Mouse (Mus musculus): ENCODE measurements around the gene Shroom3.

DNA sequence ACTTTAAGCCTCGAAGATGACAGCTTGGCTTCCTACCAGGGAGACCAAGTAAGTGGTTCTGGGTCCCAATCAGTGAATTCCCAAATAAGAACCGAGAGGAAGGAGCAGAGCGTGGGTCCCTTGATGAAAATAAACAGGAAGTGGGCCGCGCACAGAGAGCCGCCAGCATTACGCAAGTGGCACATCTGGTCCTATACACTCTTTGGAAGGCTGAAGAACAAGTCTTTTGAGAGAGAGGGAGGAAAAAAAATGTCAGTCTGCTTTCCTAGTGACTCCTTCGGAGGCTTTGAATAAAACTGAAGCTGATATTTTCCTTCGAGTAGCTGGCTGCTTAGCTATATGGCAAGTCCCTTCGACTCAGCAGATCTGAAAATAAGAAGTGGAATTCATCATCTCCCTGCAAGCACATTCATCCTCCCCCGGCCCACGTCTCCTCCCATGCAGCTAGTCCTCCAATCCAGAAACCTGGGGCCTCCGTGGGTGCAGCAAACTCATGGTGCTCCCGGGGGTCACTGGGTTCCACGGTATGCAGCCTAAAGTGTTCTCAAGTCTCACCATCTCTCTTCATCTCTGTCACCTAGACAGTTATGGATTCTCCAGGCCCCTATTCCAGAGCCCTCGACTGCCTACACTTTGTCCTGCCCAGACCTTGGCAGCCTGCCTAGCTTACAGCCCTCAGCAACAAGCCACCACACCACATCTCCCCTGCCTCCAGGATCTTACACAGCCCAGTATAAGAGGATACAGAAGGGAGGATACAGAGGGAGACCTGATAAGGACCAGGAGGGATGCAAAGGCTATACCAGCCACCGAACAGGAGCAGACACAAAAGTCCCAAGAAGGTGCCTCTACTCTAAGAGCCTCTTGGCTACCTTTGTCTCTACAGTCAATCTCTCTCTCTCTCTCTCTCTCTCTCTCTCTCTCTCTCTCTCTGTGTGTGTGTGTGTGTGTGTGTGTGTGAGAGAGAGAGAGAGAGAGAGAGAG, 317.8 kb downstream of the Shroom3 start:
- TF ChIP-seq CTCF (IDR thresholded peaks at IDR 0.05; ENCODE audit: control insufficient read depth, insufficient read depth, insufficient read length) = no peak
- TF ChIP-seq MYOD1 (IDR thresholded peaks at IDR 0.05; ENCODE audit: control insufficient read depth, insufficient read length, low read depth) = no peak
- TF ChIP-seq CEBPB (IDR thresholded peaks at IDR 0.05; ENCODE audit: low read depth) = no peak
- no peak for TF ChIP-seq USF1 (IDR thresholded peaks at IDR 0.05; ENCODE audit: low read depth)
- no peak for TF ChIP-seq MAX (IDR thresholded peaks at IDR 0.05)
- no peak for TF ChIP-seq MYOG (IDR thresholded peaks at IDR 0.05; ENCODE audit: control insufficient read depth, extremely low read depth, insufficient read length)
- TF ChIP-seq FOSL1 (IDR thresholded peaks at IDR 0.05; ENCODE audit: insufficient read depth, low read length, poor library complexity, severe bottlenecking) = no peak
